Mouse (Mus musculus) lung, postnatal 0 days (tissue): ENCODE measurements around the gene Veph1.

Source experiments
- CTCF ChIP-seq: IDR thresholded peaks from 2 replicates; pipeline ENCODE4 v1.5.1; 2016; ENCODE audit warnings: antibody characterized with exemption, mild to moderate bottlenecking
- EP300 ChIP-seq: IDR thresholded peaks from 2 replicates; pipeline ENCODE4 v1.6.1; 2016; ENCODE audit warnings: antibody characterized with exemption, mild to moderate bottlenecking, control low read depth

DNA sequence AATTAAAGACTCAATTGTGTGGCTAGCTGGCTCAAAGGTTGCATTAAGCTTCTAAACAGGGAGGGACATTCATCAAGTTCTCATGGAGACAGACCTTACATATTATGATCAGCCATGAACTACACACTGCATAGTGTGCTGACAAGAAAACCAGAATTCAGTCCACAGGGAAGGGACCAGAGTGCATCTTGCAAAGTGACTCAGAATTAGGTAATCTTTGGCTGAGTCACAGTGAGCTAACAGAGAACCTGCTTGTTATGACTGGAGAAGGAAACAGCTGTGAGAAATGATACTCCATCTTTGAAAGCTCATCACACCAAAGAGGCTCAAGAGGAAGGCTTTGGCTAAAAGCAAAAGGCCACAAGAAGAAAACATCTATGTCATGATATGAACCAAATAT is 56.2 kb downstream of the Veph1 start:
- TF ChIP-seq CTCF, result no peak
- no peak for TF ChIP-seq EP300
